Mouse (Mus musculus): ENCODE results near the gene Cs. TPM values are rescaled to one million over a fixed set of nuclear protein-coding genes. Genes with fewer than 3 reads are reported as not detected.
A peak's percentile ranks its signal among the peaks of the same experiment; 100 is the strongest.

Cs gene
- polyA plus RNA-seq, 1 experiment from 2014 or later: 424 TPM

- WGBS (ENCODE audit: insufficient replicate concordance): 87% methylated on average over 7 of the region's 7 CpGs
- Histone ChIP-seq H3K4me2 (no peak overlapping the region), H3K9ac (ENCODE audit: low read depth, low read length) (no peak overlapping the region), H3K9me3 (replicated peaks; ENCODE audit: control insufficient read depth, low read length) (no peaks in the 10 kb centered on the region), H3K36me3 (ENCODE audit: control insufficient read depth, insufficient read depth, low read length) (peaks cover 76% of the 10 kb centered on the region), H3K4me1 (ENCODE audit: control insufficient read depth, insufficient read depth, low read length) (peaks cover 2% of the 10 kb centered on the region; the same call in 1 of the 2 replicates), H3K4me3 (ENCODE audit: low read depth, low read length) (no peak overlapping the region), H3K27ac (ENCODE audit: low read depth, low read length) (no peak overlapping the region), H3K27me3 (ENCODE audit: control insufficient read depth, insufficient read depth, low read length) (no peaks in the 10 kb centered on the region)
- ATAC-seq (replicated peaks; ENCODE audit: insufficient number of reproducible peaks, low FRiP score, low TSS enrichment): no peak
These were observed 48.4 kb downstream of the Cs start for GRCm38 (mm10) chr10:128385902-128386301.

GRCm38 (mm10) chr10:128388941-128389340, 51.4 kb downstream of the Cs start:
- H3K36me3 ChIP-seq (ENCODE audit: control insufficient read depth, insufficient read depth, low read length): peaks cover 69% of the 10 kb centered on the region
- no peak overlapping the region for H3K4me2 ChIP-seq
- H3K9me3 ChIP-seq (replicated peaks; ENCODE audit: control insufficient read depth, low read length): no peaks in the 10 kb centered on the region
- H3K4me1 ChIP-seq (ENCODE audit: control insufficient read depth, insufficient read depth, low read length): peaks cover 2% of the 10 kb centered on the region; the same call in 1 of the 2 replicates
- no peaks in the 10 kb centered on the region for H3K27me3 ChIP-seq (ENCODE audit: control insufficient read depth, insufficient read depth, low read length)
- H3K4me3 ChIP-seq (ENCODE audit: low read depth, low read length): no peak overlapping the region
- ATAC-seq (replicated peaks; ENCODE audit: insufficient number of reproducible peaks, low FRiP score, low TSS enrichment): no peak
- H3K9ac ChIP-seq (ENCODE audit: low read depth, low read length): no peak overlapping the region
- 88% methylated on average over 14 of the region's 14 CpGs for WGBS (ENCODE audit: insufficient replicate concordance)
- H3K27ac ChIP-seq (ENCODE audit: low read depth, low read length): no peak overlapping the region

GRCm38 (mm10) chr10:128389570-128389969, 52.0 kb downstream of the Cs start:
- Histone ChIP-seq H3K27ac (ENCODE audit: low read depth, low read length) (no peak overlapping the region), H3K9ac (ENCODE audit: low read depth, low read length) (no peak overlapping the region), H3K9me3 (replicated peaks; ENCODE audit: control insufficient read depth, low read length) (no peaks in the 10 kb centered on the region), H3K4me1 (ENCODE audit: control insufficient read depth, insufficient read depth, low read length) (peaks cover 2% of the 10 kb centered on the region; the same call in 1 of the 2 replicates), H3K4me2 (no peak overlapping the region), H3K36me3 (ENCODE audit: control insufficient read depth, insufficient read depth, low read length) (peaks cover 66% of the 10 kb centered on the region), H3K4me3 (ENCODE audit: low read depth, low read length) (no peak overlapping the region), H3K27me3 (ENCODE audit: control insufficient read depth, insufficient read depth, low read length) (no peaks in the 10 kb centered on the region)
- 77% methylated on average over 6 of the region's 6 CpGs for WGBS (ENCODE audit: insufficient replicate concordance)
- no peak for ATAC-seq (replicated peaks; ENCODE audit: insufficient number of reproducible peaks, low FRiP score, low TSS enrichment)

- no peaks in the 10 kb centered on the region for H3K27me3 ChIP-seq (ENCODE audit: control insufficient read depth, insufficient read depth, low read length)
- H3K9me3 ChIP-seq (replicated peaks; ENCODE audit: control insufficient read depth, low read length): no peaks in the 10 kb centered on the region
- H3K4me2 ChIP-seq: no peak overlapping the region
- 91% methylated on average over 12 of the region's 12 CpGs for WGBS (ENCODE audit: insufficient replicate concordance)
- H3K4me1 ChIP-seq (ENCODE audit: control insufficient read depth, insufficient read depth, low read length): peaks cover 2% of the 10 kb centered on the region; the same call in 1 of the 2 replicates
- peaks cover 59% of the 10 kb centered on the region for H3K36me3 ChIP-seq (ENCODE audit: control insufficient read depth, insufficient read depth, low read length)
- ATAC-seq (replicated peaks; ENCODE audit: insufficient number of reproducible peaks, low FRiP score, low TSS enrichment): no peak
- no peak overlapping the region for H3K9ac ChIP-seq (ENCODE audit: low read depth, low read length)
- no peak overlapping the region for H3K27ac ChIP-seq (ENCODE audit: low read depth, low read length)
- no peak overlapping the region for H3K4me3 ChIP-seq (ENCODE audit: low read depth, low read length)
These were observed 52.8 kb downstream of the Cs start for GRCm38 (mm10) chr10:128390366-128390765.

GRCm38 (mm10) chr10:128391850-128392249, 54.3 kb downstream of the Cs start:
- WGBS (ENCODE audit: insufficient replicate concordance): 55% methylated on average over 6 of the region's 6 CpGs
- Histone ChIP-seq H3K27me3 (ENCODE audit: control insufficient read depth, insufficient read depth, low read length) (no peaks in the 10 kb centered on the region), H3K4me1 (ENCODE audit: control insufficient read depth, insufficient read depth, low read length) (peaks cover 2% of the 10 kb centered on the region; the same call in 1 of the 2 replicates), H3K9me3 (replicated peaks; ENCODE audit: control insufficient read depth, low read length) (no peaks in the 10 kb centered on the region), H3K4me3 (ENCODE audit: low read depth, low read length) (no peak overlapping the region), H3K9ac (ENCODE audit: low read depth, low read length) (0 out of 2 replicates have a peak overlapping the region, but pooled peaks have one; percentile 10), H3K36me3 (ENCODE audit: control insufficient read depth, insufficient read depth, low read length) (peaks cover 50% of the 10 kb centered on the region), H3K27ac (ENCODE audit: low read depth, low read length) (no peak overlapping the region), H3K4me2 (no peak overlapping the region)
- ATAC-seq (replicated peaks; ENCODE audit: insufficient number of reproducible peaks, low FRiP score, low TSS enrichment): no peak

GRCm38 (mm10) chr10:128396017-128396673, 58.6 kb downstream of the Cs start:
- H3K9ac ChIP-seq (ENCODE audit: low read depth, low read length): no peak overlapping the region
- ATAC-seq (replicated peaks; ENCODE audit: insufficient number of reproducible peaks, low FRiP score, low TSS enrichment): no peak
- H3K27me3 ChIP-seq (ENCODE audit: control insufficient read depth, insufficient read depth, low read length): no peaks in the 10 kb centered on the region
- H3K4me2 ChIP-seq: no peak overlapping the region
- no peaks in the 10 kb centered on the region for H3K9me3 ChIP-seq (replicated peaks; ENCODE audit: control insufficient read depth, low read length)
- no peak overlapping the region for H3K4me3 ChIP-seq (ENCODE audit: low read depth, low read length)
- peaks cover 11% of the 10 kb centered on the region for H3K36me3 ChIP-seq (ENCODE audit: control insufficient read depth, insufficient read depth, low read length)
- H3K4me1 ChIP-seq (ENCODE audit: control insufficient read depth, insufficient read depth, low read length): no peaks in the 10 kb centered on the region
- 55% methylated on average over 11 of the region's 11 CpGs for WGBS (ENCODE audit: insufficient replicate concordance)
- no peak overlapping the region for H3K27ac ChIP-seq (ENCODE audit: low read depth, low read length)

- Histone ChIP-seq H3K9me3 (replicated peaks; ENCODE audit: control insufficient read depth, low read length) (no peaks in the 10 kb centered on the region), H3K9ac (ENCODE audit: low read depth, low read length) (no peak overlapping the region), H3K4me1 (ENCODE audit: control insufficient read depth, insufficient read depth, low read length) (no peaks in the 10 kb centered on the region), H3K4me2 (no peak overlapping the region), H3K4me3 (ENCODE audit: low read depth, low read length) (no peak overlapping the region), H3K27ac (ENCODE audit: low read depth, low read length) (no peak overlapping the region), H3K36me3 (ENCODE audit: control insufficient read depth, insufficient read depth, low read length) (peaks cover 5% of the 10 kb centered on the region), H3K27me3 (ENCODE audit: control insufficient read depth, insufficient read depth, low read length) (no peaks in the 10 kb centered on the region)
- 59% methylated on average over 10 of the region's 10 CpGs for WGBS (ENCODE audit: insufficient replicate concordance)
- no peak for ATAC-seq (replicated peaks; ENCODE audit: insufficient number of reproducible peaks, low FRiP score, low TSS enrichment)
These were observed 59.3 kb downstream of the Cs start for GRCm38 (mm10) chr10:128396716-128397264.

GRCm38 (mm10) chr10:128397466-128397865, 59.9 kb downstream of the Cs start:
- Histone ChIP-seq H3K27ac (ENCODE audit: low read depth, low read length) (no peak overlapping the region), H3K4me1 (ENCODE audit: control insufficient read depth, insufficient read depth, low read length) (no peaks in the 10 kb centered on the region), H3K9me3 (replicated peaks; ENCODE audit: control insufficient read depth, low read length) (no peaks in the 10 kb centered on the region), H3K4me3 (ENCODE audit: low read depth, low read length) (no peak overlapping the region), H3K4me2 (no peak overlapping the region), H3K36me3 (ENCODE audit: control insufficient read depth, insufficient read depth, low read length) (peaks cover 4% of the 10 kb centered on the region; the same call in 1 of the 2 replicates), H3K27me3 (ENCODE audit: control insufficient read depth, insufficient read depth, low read length) (no peaks in the 10 kb centered on the region), H3K9ac (ENCODE audit: low read depth, low read length) (no peak overlapping the region)
- ATAC-seq (replicated peaks; ENCODE audit: insufficient number of reproducible peaks, low FRiP score, low TSS enrichment): no peak
- WGBS (ENCODE audit: insufficient replicate concordance): 72% methylated on average over 7 of the region's 7 CpGs

GRCm38 (mm10) chr10:128400338-128400737, 62.8 kb downstream of the Cs start:
- ATAC-seq (replicated peaks; ENCODE audit: insufficient number of reproducible peaks, low FRiP score, low TSS enrichment): no peak; the same call in 1 of the 2 replicates
- no peaks in the 10 kb centered on the region for H3K4me1 ChIP-seq (ENCODE audit: control insufficient read depth, insufficient read depth, low read length)
- H3K27me3 ChIP-seq (ENCODE audit: control insufficient read depth, insufficient read depth, low read length): no peaks in the 10 kb centered on the region
- H3K27ac ChIP-seq (ENCODE audit: low read depth, low read length): no peak overlapping the region
- H3K9me3 ChIP-seq (replicated peaks; ENCODE audit: control insufficient read depth, low read length): no peaks in the 10 kb centered on the region
- H3K4me3 ChIP-seq (ENCODE audit: low read depth, low read length): no peak overlapping the region
- no peak overlapping the region for H3K4me2 ChIP-seq
- H3K9ac ChIP-seq (ENCODE audit: low read depth, low read length): no peak overlapping the region
- WGBS (ENCODE audit: insufficient replicate concordance): 27% methylated on average over 5 of the region's 5 CpGs
- no peaks in the 10 kb centered on the region for H3K36me3 ChIP-seq (ENCODE audit: control insufficient read depth, insufficient read depth, low read length)

All from heart, embryonic 11.5 days (tissue).